Mouse (Mus musculus): ENCODE measurements around the gene Krtdap.

DNA sequence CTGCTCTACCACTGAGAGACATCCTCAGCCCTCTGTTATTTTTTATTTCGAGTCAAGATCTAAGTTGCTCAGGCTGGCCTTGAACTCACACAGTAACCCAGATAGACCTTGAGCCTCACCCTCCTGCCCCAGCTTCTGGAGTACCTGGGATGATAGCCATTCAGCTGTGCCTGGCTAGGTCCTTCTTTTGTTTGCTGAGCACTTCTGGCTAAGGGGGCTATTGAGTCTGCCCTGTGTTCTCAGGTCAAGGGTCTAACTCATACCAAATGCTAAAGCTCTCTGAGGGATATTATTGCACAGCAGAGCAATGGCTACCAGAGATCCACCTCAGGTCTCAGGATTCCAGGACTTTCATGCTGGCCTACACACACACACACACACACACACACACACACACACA lies 2.5 kb upstream of the Krtdap start:
- TF ChIP-seq CTCF (IDR thresholded peaks at IDR 0.05; ENCODE audit: low read depth) (no peak), EP300 (optimal IDR thresholded peaks at IDR 0.05) (no peak)

Data from stomach, postnatal 0 days (tissue).